Mouse (Mus musculus): ENCODE measurements around the gene Myzap.

DNA sequence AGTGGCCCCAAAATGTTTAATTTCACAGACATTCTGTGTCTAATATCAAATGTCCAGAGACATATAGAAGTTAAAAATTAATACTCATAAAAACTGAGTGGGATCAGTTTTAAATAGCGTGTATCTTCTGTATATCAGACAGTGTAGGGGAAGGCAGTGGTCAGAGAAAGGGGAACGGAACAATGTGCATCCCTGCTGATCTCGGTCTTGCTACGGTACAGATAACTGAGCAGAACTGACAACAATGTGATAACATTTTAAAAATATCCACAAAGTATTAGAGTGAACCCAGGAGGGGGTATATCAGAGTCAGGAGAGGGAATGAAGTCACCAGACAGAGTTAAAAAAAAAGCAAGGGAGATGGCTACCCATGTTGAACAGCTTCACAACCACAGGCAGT, 74.7 kb downstream of the Myzap start:
- TF ChIP-seq EP300 (IDR thresholded peaks at IDR 0.05; ENCODE audit: low read depth) (no peak), CTCF (IDR thresholded peaks at IDR 0.05; ENCODE audit: low read depth) (no peak)
